Mouse (Mus musculus): Measurements from ENCODE around the gene Shbg. TPM values are rescaled to one million over a fixed set of nuclear protein-coding genes. Genes with fewer than 3 reads are reported as not detected.
"Not testable (repeated sequence)": the region's sequence is repeated elsewhere in the genome, so short reads cannot be mapped to it uniquely, and the experiment has no call there.

Gene Shbg
- polyA plus RNA-seq, 1 experiment from 2014 or later = not detected

GRCm38 (mm10) chr11:69621571-69622268 is 4.0 kb upstream of the Shbg start, which contains the start of gene Sat2:
Sat2 (plus strand) TSS chr11:69622024.
- H3K27ac ChIP-seq (ENCODE audit: low read length) = peak within 1 kb of the TSS; percentile 83
- H3K36me3 ChIP-seq (ENCODE audit: control insufficient read depth, insufficient read depth, low read length) = no peaks in the 10 kb centered on the region

GRCm38 (mm10) chr11:69620394-69621081 is 2.8 kb upstream of the Shbg start:
- peaks cover 10% of the 10 kb centered on the region for H3K4me1 ChIP-seq (ENCODE audit: control insufficient read depth, insufficient read depth, low read length)
- no peak for ATAC-seq
- H3K9me3 ChIP-seq (replicated peaks; ENCODE audit: control insufficient read depth, low read length, poor library complexity, severe bottlenecking) = no peaks in the 10 kb centered on the region
- WGBS = 89% methylated on average over 7 of the region's 7 CpGs
- no peaks in the 10 kb centered on the region for H3K36me3 ChIP-seq (ENCODE audit: control insufficient read depth, insufficient read depth, low read length)
- no peaks in the 10 kb centered on the region for H3K27me3 ChIP-seq (ENCODE audit: control insufficient read depth, insufficient read depth, low read depth, low read length)
- H3K27ac ChIP-seq (ENCODE audit: low read length) = no peak overlapping the region
- no peak overlapping the region for H3K9ac ChIP-seq (ENCODE audit: low read depth, low read length)
- no peak overlapping the region for H3K4me3 ChIP-seq (ENCODE audit: low read depth, low read length)
- no peak overlapping the region for H3K4me2 ChIP-seq (ENCODE audit: low read length)

More at GRCm38 (mm10) chr11:69621571-69622268, 4.0 kb upstream of the Shbg start, which contains the start of gene Sat2:
- peak within 1 kb of the TSS; percentile 80 for H3K9ac ChIP-seq (ENCODE audit: low read depth, low read length)
- WGBS = under 1% methylated on average over 20 of the region's 20 CpGs
- H3K9me3 ChIP-seq (replicated peaks; ENCODE audit: control insufficient read depth, low read length, poor library complexity, severe bottlenecking) = no peaks in the 10 kb centered on the region
- peaks cover 10% of the 10 kb centered on the region for H3K4me1 ChIP-seq (ENCODE audit: control insufficient read depth, insufficient read depth, low read length)
- H3K27me3 ChIP-seq (ENCODE audit: control insufficient read depth, insufficient read depth, low read depth, low read length) = no peaks in the 10 kb centered on the region
- ATAC-seq = peak; percentile 86
- peak within 1 kb of the TSS; percentile 75 for H3K4me2 ChIP-seq (ENCODE audit: low read length)
- peak within 1 kb of the TSS; percentile 56 for H3K4me3 ChIP-seq (ENCODE audit: low read depth, low read length)

- Histone ChIP-seq H3K9me3 (replicated peaks; ENCODE audit: control insufficient read depth, low read length, poor library complexity, severe bottlenecking) (no peaks in the 10 kb centered on the region), H3K27ac (ENCODE audit: low read length) (no peak overlapping the region), H3K4me2 (ENCODE audit: low read length) (no peak overlapping the region), H3K27me3 (ENCODE audit: control insufficient read depth, insufficient read depth, low read depth, low read length) (no peaks in the 10 kb centered on the region), H3K4me1 (ENCODE audit: control insufficient read depth, insufficient read depth, low read length) (peaks cover 7% of the 10 kb centered on the region), H3K36me3 (ENCODE audit: control insufficient read depth, insufficient read depth, low read length) (no peaks in the 10 kb centered on the region), H3K4me3 (ENCODE audit: low read depth, low read length) (no peak overlapping the region), H3K9ac (ENCODE audit: low read depth, low read length) (no peak overlapping the region)
- no peak for ATAC-seq
- 45% methylated on average over 10 of the region's 10 CpGs for WGBS
Observed at GRCm38 (mm10) chr11:69616781-69617180, 924 bp downstream of the Shbg start.

GRCm38 (mm10) chr11:69614257-69614588 is 3.5 kb downstream of the Shbg start:
- H3K27ac ChIP-seq (ENCODE audit: low read length); H3K4me3 ChIP-seq (ENCODE audit: low read depth, low read length); H3K36me3 ChIP-seq (ENCODE audit: control insufficient read depth, insufficient read depth, low read length); H3K27me3 ChIP-seq (ENCODE audit: control insufficient read depth, insufficient read depth, low read depth, low read length); H3K4me2 ChIP-seq (ENCODE audit: low read length); ATAC-seq; H3K9ac ChIP-seq (ENCODE audit: low read depth, low read length); H3K9me3 ChIP-seq (replicated peaks; ENCODE audit: control insufficient read depth, low read length, poor library complexity, severe bottlenecking); H3K4me1 ChIP-seq (ENCODE audit: control insufficient read depth, insufficient read depth, low read length): not testable (repeated sequence)
- 53% methylated on average over 11 of the region's 11 CpGs for WGBS

- WGBS = 3% methylated on average over 18 of the region's 19 CpGs
- H3K9me3 ChIP-seq (replicated peaks; ENCODE audit: control insufficient read depth, low read length, poor library complexity, severe bottlenecking) = no peaks in the 10 kb centered on the region
- no peak for ATAC-seq
- peak overlapping the region; percentile 22 for H3K4me2 ChIP-seq (ENCODE audit: low read length)
- no peaks in the 10 kb centered on the region for H3K27me3 ChIP-seq (ENCODE audit: control insufficient read depth, insufficient read depth, low read depth, low read length)
- no peaks in the 10 kb centered on the region for H3K36me3 ChIP-seq (ENCODE audit: control insufficient read depth, insufficient read depth, low read length)
- H3K9ac ChIP-seq (ENCODE audit: low read depth, low read length) = no peak overlapping the region
- H3K27ac ChIP-seq (ENCODE audit: low read length) = no peak overlapping the region
- peaks cover 4% of the 10 kb centered on the region; the same call in 1 of the 2 replicates for H3K4me1 ChIP-seq (ENCODE audit: control insufficient read depth, insufficient read depth, low read length)
- H3K4me3 ChIP-seq (ENCODE audit: low read depth, low read length) = no peak overlapping the region
Observed at GRCm38 (mm10) chr11:69613553-69614256, 4.0 kb downstream of the Shbg start.

GRCm38 (mm10) chr11:69610899-69611298 is 6.8 kb downstream of the Shbg start:
- WGBS = 74% methylated on average over 4 of the region's 4 CpGs
- Histone ChIP-seq H3K36me3 (ENCODE audit: control insufficient read depth, insufficient read depth, low read length) (no peaks in the 10 kb centered on the region), H3K9me3 (replicated peaks; ENCODE audit: control insufficient read depth, low read length, poor library complexity, severe bottlenecking) (no peaks in the 10 kb centered on the region), H3K4me2 (ENCODE audit: low read length) (no peak overlapping the region), H3K27ac (ENCODE audit: low read length) (no peak overlapping the region), H3K4me3 (ENCODE audit: low read depth, low read length) (no peak overlapping the region), H3K4me1 (ENCODE audit: control insufficient read depth, insufficient read depth, low read length) (peaks cover 9% of the 10 kb centered on the region; the same call in 1 of the 2 replicates), H3K9ac (ENCODE audit: low read depth, low read length) (no peak overlapping the region), H3K27me3 (ENCODE audit: control insufficient read depth, insufficient read depth, low read depth, low read length) (no peaks in the 10 kb centered on the region)
- ATAC-seq = no peak

- Histone ChIP-seq H3K36me3 (ENCODE audit: control insufficient read depth, insufficient read depth, low read length) (no peaks in the 10 kb centered on the region), H3K27me3 (ENCODE audit: control insufficient read depth, insufficient read depth, low read depth, low read length) (no peaks in the 10 kb centered on the region), H3K9ac (ENCODE audit: low read depth, low read length) (no peak overlapping the region), H3K27ac (ENCODE audit: low read length) (no peak overlapping the region), H3K4me1 (ENCODE audit: control insufficient read depth, insufficient read depth, low read length) (peaks cover 10% of the 10 kb centered on the region; the same call in 1 of the 2 replicates), H3K9me3 (replicated peaks; ENCODE audit: control insufficient read depth, low read length, poor library complexity, severe bottlenecking) (no peaks in the 10 kb centered on the region), H3K4me2 (ENCODE audit: low read length) (no peak overlapping the region), H3K4me3 (ENCODE audit: low read depth, low read length) (no peak overlapping the region)
- WGBS = 63% methylated on average over 7 of the region's 7 CpGs
- no peak for ATAC-seq
Observed at GRCm38 (mm10) chr11:69609416-69609815, 8.3 kb downstream of the Shbg start.

GRCm38 (mm10) chr11:69608525-69608924 is 9.2 kb downstream of the Shbg start:
- H3K4me3 ChIP-seq (ENCODE audit: low read depth, low read length) = no peak overlapping the region
- H3K27me3 ChIP-seq (ENCODE audit: control insufficient read depth, insufficient read depth, low read depth, low read length) = no peaks in the 10 kb centered on the region
- no peak overlapping the region for H3K27ac ChIP-seq (ENCODE audit: low read length)
- 90% methylated on average over 3 of the region's 3 CpGs for WGBS
- H3K9ac ChIP-seq (ENCODE audit: low read depth, low read length) = no peak overlapping the region
- H3K4me1 ChIP-seq (ENCODE audit: control insufficient read depth, insufficient read depth, low read length) = peaks cover 15% of the 10 kb centered on the region
- no peaks in the 10 kb centered on the region for H3K9me3 ChIP-seq (replicated peaks; ENCODE audit: control insufficient read depth, low read length, poor library complexity, severe bottlenecking)
- no peak for ATAC-seq
- no peak overlapping the region for H3K4me2 ChIP-seq (ENCODE audit: low read length)
- no peaks in the 10 kb centered on the region for H3K36me3 ChIP-seq (ENCODE audit: control insufficient read depth, insufficient read depth, low read length)

- no peak overlapping the region for H3K27ac ChIP-seq (ENCODE audit: low read length)
- H3K9me3 ChIP-seq (replicated peaks; ENCODE audit: control insufficient read depth, low read length, poor library complexity, severe bottlenecking) = no peaks in the 10 kb centered on the region
- ATAC-seq = no peak
- no peak overlapping the region for H3K4me2 ChIP-seq (ENCODE audit: low read length)
- no peak overlapping the region for H3K9ac ChIP-seq (ENCODE audit: low read depth, low read length)
- H3K27me3 ChIP-seq (ENCODE audit: control insufficient read depth, insufficient read depth, low read depth, low read length) = no peaks in the 10 kb centered on the region
- H3K4me3 ChIP-seq (ENCODE audit: low read depth, low read length) = no peak overlapping the region
- H3K4me1 ChIP-seq (ENCODE audit: control insufficient read depth, insufficient read depth, low read length) = peaks cover 17% of the 10 kb centered on the region
- WGBS = 83% methylated on average over 2 of the region's 2 CpGs
- H3K36me3 ChIP-seq (ENCODE audit: control insufficient read depth, insufficient read depth, low read length) = peaks cover 3% of the 10 kb centered on the region
Observed at GRCm38 (mm10) chr11:69606832-69607231, 10.9 kb downstream of the Shbg start.

All from midbrain, embryonic 16.5 days (tissue).